Mouse (Mus musculus) regulatory T cell (primary cell): Measurements from ENCODE around the gene Ntf5.

Source experiments
- in situ Hi-C: fragments of 300-600 bp; cut with MboI, MseI; formaldehyde crosslinking; loops from one replicate; pipeline ENCODE4 v1.15.1; 2025; ENCODE audit warnings: high pct_unique_total_duplicates

Gene Ntf5

GRCm38 (mm10) chr7:45403532-45404261, 9.8 kb upstream of the Ntf5 start:
- in situ Hi-C loops, result loop anchor here (5.0 kb wide), 1 partner anchor 101 kb away; no protein-coding TSS in a partner anchor

GRCm38 (mm10) chr7:45405091-45406075, 8.1 kb upstream of the Ntf5 start, which contains the start of gene Kcna7:
Gene Kcna7, plus strand, starts transcription at chr7:45405653.
- in situ Hi-C loops, result no loop called here

GRCm38 (mm10) chr7:45406157-45407156, 7.0 kb upstream of the Ntf5 start:
- in situ Hi-C loops, result no loop called here

GRCm38 (mm10) chr7:45407836-45408235, 5.7 kb upstream of the Ntf5 start:
- in situ Hi-C loops, result no loop called here

GRCm38 (mm10) chr7:45408351-45408750, 5.1 kb upstream of the Ntf5 start:
- in situ Hi-C loops, result no loop called here

GRCm38 (mm10) chr7:45408949-45409348, 4.5 kb upstream of the Ntf5 start:
- in situ Hi-C loops, result no loop called here

GRCm38 (mm10) chr7:45409497-45410163, 3.9 kb upstream of the Ntf5 start:
- in situ Hi-C loops, result no loop called here

GRCm38 (mm10) chr7:45412421-45412820, 1.1 kb upstream of the Ntf5 start:
- in situ Hi-C loops, result no loop called here

GRCm38 (mm10) chr7:45413864-45414739, 607 bp downstream of the Ntf5 start:
- in situ Hi-C loops, result no loop called here

GRCm38 (mm10) chr7:45414740-45415224, 1.3 kb downstream of the Ntf5 start:
- in situ Hi-C loops, result no loop called here

- in situ Hi-C loops, result no loop called here
These were observed 2.1 kb downstream of the Ntf5 start for GRCm38 (mm10) chr7:45415636-45416035.

GRCm38 (mm10) chr7:45417962-45418492, 4.5 kb downstream of the Ntf5 start:
- in situ Hi-C loops, result no loop called here

- in situ Hi-C loops, result no loop called here
These were observed 6.5 kb downstream of the Ntf5 start for GRCm38 (mm10) chr7:45419859-45420614.

GRCm38 (mm10) chr7:45420615-45420919, 7.1 kb downstream of the Ntf5 start, which contains the start of gene Lhb:
Gene Lhb, plus strand, starts transcription at chr7:45420820.
- in situ Hi-C loops, result no loop called here

- in situ Hi-C loops, result no loop called here
These were observed 7.7 kb downstream of the Ntf5 start for GRCm38 (mm10) chr7:45421194-45421593.

- in situ Hi-C loops, result no loop called here
These were observed 13.1 kb downstream of the Ntf5 start for GRCm38 (mm10) chr7:45426556-45426955.

GRCm38 (mm10) chr7:45433835-45434202, 20.3 kb downstream of the Ntf5 start:
- in situ Hi-C loops, result loop anchor here (10.0 kb wide), 1 partner anchor 381 kb away; the partner anchor contains the start of gene Cyth2
